Mouse (Mus musculus): ENCODE data around the gene Ttc23l.
"Not testable (repeated sequence)": the region's sequence is repeated elsewhere in the genome, so short reads cannot be mapped to it uniquely, and the experiment has no call there.

Ttc23l gene

GRCm38 (mm10) chr15:10558465-10558864, at the start of gene Ttc23l:
Gene Ttc23l, minus strand, starts transcription at chr15:10558668.
- no peak for DNase-seq (ENCODE audit: low spot score)

GRCm38 (mm10) chr15:10599413-10599812, 40.9 kb upstream of the Ttc23l start:
- DNase-seq (ENCODE audit: low spot score) = no peak

- DNase-seq (ENCODE audit: low spot score) = no peak
Observed at GRCm38 (mm10) chr15:10598259-10599225, 40.1 kb upstream of the Ttc23l start.

DNA sequence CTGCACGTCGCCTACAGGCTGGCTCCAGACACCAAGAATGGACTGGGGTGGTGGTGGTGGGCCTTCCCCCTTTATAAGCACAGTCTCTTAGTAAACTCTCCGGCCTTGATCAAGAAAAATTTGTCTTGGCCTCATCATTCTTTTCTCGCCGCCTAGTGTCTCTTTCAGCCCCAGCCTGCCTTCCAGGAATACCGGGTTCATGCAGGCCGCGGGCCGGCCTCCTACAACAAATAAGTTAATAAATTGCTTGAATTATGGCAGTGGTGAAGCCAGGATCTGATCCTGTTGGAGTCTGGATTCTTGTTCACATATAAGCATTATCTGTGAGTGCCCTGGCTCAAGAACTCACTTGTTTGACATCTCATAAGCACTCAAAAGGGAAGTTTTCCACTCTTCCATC, 38.4 kb upstream of the Ttc23l start:
- peak; percentile 19 for DNase-seq (ENCODE audit: low spot score)

- no peak for DNase-seq (ENCODE audit: low spot score)
Observed at GRCm38 (mm10) chr15:10595408-10595807, 36.9 kb upstream of the Ttc23l start.

DNA sequence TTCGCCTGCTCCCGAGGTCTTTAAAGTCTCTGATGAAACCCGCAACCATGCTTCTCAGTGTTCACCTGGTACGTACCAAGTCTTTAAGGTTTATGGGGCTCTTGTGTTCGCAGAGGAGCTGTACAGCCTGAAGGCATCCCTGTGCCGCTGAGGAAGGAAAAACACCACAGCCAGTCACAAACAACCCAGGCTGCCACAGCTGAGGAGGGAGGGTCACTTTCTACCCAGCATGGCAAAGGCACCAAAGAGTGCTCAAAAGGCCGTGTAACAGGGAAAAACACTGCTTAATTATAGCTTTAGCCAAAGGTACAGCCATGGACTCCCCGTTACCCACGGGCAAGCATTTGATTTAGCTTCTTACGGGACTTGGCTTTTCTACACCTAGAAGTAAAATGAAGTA, 36.4 kb upstream of the Ttc23l start:
- no peak for DNase-seq (ENCODE audit: low spot score)

DNA sequence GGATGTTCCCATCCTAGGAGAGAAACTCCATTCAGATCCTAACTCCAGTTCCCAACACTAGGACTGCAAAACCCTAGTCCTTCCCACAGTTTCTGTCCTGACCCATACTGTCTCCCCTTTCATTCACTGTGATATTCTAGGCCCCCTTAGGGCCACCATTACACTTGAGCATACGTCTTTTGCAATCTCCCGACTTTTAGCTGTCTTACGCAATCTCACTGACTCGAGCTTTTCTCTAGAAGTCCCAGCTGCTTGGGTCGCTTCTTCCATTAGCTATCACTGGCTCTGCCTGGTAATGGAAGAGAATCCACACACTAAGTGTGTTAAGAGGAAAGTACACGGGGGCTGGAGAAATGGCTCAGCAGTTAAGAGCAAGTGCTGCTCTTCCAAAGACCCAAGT, 34.6 kb upstream of the Ttc23l start:
- no peak for DNase-seq (ENCODE audit: low spot score)

- peak; percentile 28 for DNase-seq (ENCODE audit: low spot score)
Observed at GRCm38 (mm10) chr15:10586565-10586964, 28.1 kb upstream of the Ttc23l start.

GRCm38 (mm10) chr15:10584359-10585187, 26.1 kb upstream of the Ttc23l start:
- peak; percentile 3 for DNase-seq (ENCODE audit: low spot score)

- DNase-seq (ENCODE audit: low spot score) = peak; percentile 76
Observed at GRCm38 (mm10) chr15:10583408-10583807, 24.9 kb upstream of the Ttc23l start.

GRCm38 (mm10) chr15:10579159-10579558, 20.7 kb upstream of the Ttc23l start:
- peak; percentile 7 for DNase-seq (ENCODE audit: low spot score)

- DNase-seq (ENCODE audit: low spot score) = peak; percentile 30
Observed at GRCm38 (mm10) chr15:10566486-10566885, 8.0 kb upstream of the Ttc23l start.

DNA sequence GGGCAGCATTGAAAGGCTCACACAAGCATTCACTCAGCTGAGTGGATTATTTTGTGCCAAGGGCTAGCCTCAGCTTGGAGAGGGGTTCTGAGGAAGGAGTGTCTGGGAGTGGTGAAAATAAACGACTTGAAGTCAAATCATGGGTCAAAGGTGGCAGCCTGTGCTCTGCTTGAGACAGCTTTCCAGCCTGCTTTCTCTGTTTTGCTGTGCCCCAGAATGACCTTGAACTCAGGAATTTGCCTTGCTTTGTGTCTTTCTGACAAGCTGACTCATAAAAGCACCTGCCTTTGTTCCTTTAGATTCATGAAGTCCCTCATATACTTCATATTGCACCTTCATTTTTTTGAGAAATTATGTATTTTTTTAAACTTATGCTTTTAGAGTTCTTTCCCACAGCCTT, 5.7 kb upstream of the Ttc23l start:
- peak; percentile 16 for DNase-seq (ENCODE audit: low spot score)

DNA sequence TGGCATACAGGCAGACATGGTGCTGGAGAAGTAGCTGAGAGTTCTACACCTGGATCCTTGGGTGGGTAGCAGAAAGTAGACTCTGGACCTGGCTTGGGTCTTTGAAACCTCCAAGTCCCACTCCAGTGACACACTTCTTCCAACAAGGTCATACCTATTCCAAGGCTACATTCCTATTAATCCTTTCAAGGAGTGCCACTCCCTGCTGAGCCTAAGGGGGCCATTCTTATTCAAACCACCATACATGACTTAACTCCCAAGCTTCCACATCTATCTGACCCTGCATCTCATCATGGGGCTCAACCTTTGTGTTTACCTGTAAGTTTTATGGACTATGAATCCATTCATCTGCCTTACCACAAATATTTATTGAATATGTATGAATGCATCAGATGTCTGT, 3.8 kb upstream of the Ttc23l start:
- no peak for DNase-seq (ENCODE audit: low spot score)

DNA sequence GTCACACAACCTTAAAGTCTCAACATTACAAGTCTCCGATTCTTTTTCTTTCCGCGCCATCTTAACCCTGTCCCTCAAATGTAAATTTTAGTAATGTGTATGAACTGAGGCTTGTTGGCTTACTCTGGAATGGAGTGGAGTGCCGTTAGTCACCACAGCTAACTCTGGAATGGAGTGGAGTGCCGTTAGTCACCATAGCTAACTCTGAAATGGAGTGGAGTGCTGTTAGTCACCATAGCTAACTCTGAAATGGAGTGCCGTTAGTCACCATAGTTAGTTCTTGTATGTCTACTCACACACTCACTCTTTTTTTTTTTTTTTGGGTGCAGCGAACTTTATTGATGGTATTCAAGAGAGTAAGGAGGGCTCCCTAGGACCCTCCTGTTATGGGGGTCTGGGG, 1.5 kb upstream of the Ttc23l start:
- no peak for DNase-seq (ENCODE audit: low spot score)

DNA sequence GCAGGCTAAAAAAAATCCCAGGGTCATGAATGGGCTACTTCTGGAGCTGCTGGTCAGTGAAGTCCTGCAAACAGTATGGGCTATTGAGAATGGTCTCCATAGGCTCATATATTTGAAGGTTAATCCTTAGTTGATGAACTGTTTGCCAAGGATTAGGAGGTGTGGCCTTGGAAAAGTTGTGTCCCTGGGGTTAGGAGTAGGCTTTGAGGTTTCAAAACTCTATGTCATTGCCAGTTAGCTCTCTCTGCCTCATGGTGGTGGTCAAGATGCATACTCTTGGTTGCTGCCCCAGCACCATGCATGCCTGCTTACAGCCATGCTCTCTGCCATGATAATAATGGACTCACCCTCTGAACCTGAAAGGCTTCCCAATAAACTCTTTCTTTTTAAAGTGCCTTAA, 4.1 kb downstream of the Ttc23l start:
- DNase-seq (ENCODE audit: low spot score) = no peak

- no peak for DNase-seq (ENCODE audit: low spot score)
Observed at GRCm38 (mm10) chr15:10540271-10541088, 18.0 kb downstream of the Ttc23l start.

GRCm38 (mm10) chr15:10535969-10536368, 22.5 kb downstream of the Ttc23l start:
- no peak for DNase-seq (ENCODE audit: low spot score)

DNA sequence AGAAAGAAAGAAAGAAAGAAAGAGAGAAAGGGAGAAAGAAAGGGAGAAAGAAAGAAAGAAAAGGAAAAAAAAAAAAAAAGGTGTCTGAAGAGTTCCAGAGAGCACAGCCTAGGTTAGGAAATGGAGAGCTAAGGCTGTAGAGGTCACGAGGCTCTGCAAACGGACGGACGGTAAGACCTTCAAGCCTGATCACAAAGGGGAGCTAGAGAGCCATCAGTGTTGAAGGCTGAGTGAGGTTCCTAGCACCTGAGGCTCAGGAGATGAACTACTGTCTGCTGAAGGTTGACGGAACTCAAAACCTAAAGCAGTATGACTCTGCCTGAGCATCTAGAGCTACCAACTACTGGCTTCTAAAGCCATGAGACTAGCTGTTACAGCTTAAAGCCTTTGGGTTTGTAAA, 23.9 kb downstream of the Ttc23l start:
- no peak for DNase-seq (ENCODE audit: low spot score)

DNA sequence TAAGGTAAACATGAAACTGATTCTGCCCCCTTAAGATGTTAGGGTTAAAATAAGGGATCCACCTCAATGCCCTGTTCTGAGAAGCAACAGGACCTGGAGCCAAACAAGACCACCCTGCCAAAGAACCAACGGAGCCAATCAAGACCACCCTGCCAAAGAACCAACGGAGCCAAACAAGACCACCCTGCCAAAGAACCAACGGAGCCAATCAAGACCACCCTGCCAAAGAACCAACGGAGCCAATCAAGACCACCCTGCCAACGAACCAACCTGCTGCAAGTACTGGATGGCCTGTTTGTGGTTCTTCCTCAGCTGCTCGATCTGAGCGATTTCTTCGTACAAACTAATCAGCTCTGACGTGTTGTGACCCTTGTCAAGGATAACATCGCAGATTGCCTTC, 25.1 kb downstream of the Ttc23l start:
- DNase-seq (ENCODE audit: low spot score) = not testable (repeated sequence)

DNA sequence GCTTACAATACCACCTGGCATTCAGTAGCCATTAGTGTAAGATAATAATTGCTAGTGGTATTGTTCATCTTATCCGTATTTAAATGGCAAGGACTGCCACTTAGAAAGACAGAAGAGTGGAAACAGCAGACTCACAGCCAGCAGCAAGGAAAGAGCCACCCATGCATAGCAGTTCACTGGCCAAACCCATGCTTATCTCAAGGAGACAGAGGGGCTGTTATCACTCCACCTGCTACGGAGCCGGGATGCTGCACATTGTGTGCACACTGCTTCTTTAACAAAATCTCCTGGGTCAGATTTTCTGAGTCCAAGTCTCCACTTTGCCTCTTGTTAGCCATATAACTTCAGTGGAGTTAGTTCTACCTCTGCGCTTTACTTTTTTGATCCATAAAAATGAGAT, 27.1 kb downstream of the Ttc23l start:
- no peak for DNase-seq (ENCODE audit: low spot score)

DNA sequence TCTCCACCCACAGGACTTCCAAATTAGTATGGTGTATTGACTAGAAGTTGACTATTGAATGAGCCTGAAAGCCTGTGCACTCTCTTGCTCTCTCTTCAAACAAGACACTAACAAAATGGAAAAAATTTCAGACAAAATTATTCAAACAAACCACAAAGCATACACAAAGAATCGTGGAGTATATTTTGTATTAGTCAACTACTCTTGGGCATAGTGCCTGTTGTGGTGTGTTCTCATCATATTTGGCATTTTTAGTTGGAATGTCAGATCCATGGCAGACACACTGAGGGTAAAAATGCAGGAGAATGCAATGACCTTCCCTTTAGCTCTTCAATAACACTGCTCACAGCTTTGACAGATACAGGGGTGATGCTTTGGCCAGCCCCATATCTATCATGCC, 32.6 kb downstream of the Ttc23l start:
- no peak for DNase-seq (ENCODE audit: low spot score)

Measured in testis, postnatal 10 days (tissue).